Mouse (Mus musculus) right cerebral cortex, postnatal 4 days (tissue): ENCODE data around the gene Tgfbr2.
A peak's percentile ranks its signal among the peaks of the same experiment; 100 is the strongest.

Source experiments
- DNase-seq: peaks from one replicate; pipeline ENCODE4 v3.0.0-alpha.2; 2022

Tgfbr2 gene

DNA sequence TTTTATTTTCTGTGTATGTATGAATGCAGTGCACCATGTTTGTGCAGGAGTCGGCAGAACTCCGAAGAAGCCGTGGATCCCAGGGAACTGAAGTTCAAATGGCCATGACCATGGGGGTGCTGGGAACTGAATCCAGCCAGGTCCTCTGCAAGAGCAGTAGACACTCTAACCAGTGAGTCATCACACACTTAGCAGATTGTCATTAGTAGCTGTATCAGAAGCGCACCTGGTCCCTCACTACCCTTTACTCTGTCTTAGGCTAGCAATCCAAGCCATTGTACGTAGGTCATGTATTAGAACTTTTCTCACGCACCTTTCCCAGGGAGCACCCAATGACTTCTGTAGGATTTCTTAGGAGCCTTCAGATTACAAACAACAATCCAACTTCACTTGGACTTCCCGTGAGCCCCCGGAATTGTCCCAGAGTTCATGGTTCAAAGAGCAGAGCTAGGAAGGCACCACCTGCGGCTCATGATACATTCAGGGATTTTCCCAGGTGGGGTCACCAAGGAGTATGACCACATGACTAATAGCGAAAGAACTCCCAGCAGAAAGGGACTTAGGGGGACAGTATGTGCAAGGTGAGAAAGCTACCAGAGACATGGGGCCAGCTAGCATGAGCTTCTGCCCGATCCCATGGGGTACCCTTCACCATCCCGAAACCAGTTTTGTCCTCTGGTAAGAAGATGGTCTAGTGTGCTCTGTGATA lies 17.8 kb upstream of the Tgfbr2 start:
- no peak for DNase-seq

DNA sequence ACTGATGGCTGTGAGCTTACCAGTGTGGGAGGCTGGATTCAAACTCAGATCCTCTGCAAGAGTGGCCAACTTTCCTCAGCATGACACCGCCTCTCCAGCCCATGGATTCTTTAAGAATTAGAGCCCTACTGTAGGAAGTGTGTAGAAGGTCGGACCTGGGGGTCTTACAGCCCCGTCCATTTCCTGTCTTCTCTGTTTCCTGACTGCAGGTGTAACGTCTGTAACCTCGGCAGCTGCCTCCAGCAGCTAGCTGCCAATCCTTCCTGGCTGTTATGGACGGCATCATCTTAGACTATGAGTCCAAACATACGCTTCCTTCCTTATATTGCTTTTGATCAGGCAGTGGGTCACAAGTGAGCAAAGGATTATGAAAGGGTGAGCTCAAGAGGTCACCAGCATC lies 17.1 kb upstream of the Tgfbr2 start:
- no peak for DNase-seq

DNA sequence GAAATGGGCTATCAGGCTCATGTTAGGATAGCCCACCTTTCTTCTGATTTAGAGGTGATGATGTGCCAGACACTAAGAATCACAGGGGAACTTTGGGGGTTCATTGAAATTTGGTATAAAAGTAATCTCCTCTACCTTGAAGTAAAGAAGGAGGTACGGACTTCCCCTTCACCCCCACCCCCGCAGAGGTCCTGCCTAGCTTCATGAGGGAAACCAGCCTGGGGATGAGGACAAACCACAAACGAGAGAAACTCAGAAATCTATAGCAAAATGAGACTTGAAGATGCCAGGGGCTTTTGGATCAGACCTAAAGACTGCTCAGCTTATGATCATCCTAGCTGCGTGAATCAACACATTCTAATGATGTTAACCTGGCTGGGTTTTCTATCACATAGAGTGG lies 14.7 kb upstream of the Tgfbr2 start:
- no peak for DNase-seq

DNA sequence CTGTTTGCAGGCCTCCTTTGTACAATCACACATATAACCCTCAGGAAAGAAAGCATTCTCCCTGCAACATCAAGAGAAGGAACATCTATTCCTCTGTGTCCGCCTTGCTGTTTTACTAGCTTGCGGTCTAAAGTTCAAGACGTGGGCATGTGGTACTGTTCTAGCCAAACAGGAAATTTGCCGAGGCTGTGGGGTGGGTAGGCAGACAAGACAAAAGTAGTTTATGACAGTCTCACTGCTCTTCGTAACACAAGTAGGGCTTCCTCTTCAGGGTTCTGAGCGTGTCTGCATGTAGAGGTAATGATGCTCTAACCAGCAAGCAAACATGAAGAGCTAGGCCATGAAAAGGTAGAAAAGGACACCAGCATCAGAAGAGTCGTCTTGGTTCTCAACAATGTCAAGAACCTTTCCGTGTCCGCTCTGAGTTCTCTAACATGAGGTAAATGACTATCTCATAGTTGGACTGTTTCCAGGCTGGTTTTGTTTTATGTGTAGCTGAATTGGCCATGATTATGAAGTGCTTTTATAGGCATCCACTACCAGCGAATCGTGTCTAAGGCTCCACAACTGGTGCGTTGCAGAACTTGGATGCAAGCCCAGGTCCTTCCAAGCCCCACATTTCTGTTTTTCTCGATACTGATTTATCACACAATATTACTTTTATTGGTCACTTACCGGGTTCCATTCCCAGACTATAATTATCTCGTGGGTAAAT lies 13.9 kb upstream of the Tgfbr2 start:
- peak; percentile 15 for DNase-seq

DNA sequence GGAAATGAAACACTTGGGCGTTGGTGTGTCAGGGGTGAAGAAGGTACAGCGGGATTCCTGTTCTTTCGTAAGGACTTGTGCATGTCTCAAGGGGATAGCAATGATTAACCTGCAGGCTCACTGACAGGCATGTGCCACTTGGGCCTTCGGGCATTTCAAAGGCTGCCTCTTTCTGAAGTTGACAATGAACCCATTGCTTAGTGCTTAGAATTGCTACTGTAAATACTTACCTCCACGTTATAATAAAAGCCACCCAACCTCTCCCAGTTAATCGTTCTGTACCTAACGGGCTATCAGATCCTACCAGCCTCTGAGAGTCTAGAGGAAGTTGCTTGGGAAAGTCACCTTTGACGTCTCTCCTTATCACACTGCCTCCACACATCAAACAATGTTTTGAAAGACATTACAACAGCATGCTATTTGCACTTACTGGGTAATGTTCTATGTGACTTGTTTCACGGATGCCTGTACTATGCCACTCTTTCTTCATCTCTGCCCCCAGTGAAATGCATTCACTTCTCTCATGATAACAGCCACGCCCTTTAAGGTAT lies 12.1 kb upstream of the Tgfbr2 start:
- no peak for DNase-seq

DNA sequence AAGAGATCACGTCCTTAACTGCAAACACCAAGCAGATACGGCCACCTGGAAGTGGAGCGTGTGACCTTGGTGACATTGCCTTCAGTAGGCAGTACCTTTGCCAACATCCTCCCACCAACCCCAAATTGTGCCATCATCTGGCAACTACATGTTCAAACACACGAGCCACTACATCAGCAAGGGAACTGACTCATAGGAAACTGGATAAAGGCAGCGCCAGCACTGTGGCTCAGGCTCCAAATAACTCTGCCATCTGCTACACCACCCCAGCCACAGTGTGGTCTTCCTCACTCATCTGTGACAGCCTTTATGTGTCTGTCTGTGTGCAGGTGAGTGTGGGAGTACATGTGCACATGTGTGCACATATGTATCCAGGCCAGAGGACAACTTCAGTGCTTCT lies 9.7 kb upstream of the Tgfbr2 start:
- no peak for DNase-seq

DNA sequence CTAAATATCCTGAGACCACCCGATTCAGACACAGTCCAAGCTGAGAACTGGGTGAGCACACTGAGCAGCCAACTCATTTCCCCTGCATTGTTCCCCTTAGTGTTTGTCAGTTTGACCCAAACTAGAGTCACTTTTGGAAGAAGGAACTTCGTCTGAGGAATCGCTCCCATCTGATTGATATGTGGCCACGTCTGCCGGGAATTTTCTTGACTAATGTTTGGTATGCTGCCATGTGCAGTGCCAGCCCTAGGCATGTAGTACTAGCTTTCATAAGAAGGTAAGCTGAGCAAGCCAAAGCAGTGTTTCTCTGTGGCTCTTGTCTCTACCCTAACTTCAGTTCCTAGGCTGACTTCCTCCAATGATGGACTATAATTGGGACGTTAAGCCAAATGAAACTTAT lies 7.9 kb upstream of the Tgfbr2 start:
- no peak for DNase-seq

DNA sequence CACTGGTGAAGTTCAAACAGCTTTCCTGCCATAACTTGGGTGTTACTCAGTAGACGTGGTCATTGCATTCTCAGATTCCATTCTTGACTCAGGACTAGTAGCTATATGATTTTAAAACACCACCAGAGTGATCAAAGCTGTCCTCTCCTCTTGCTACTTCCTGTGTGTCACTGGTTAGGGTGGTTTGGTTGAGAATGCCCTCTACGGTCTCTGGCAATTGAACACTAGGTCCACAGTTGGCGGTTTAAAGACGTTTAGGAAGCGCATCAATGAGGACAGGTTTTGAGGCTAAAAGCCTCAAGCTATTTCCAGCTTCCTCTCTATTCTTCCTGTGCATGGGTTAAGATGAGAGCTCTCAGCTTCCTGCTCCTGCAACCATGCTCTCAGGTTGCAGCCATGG lies 6.4 kb upstream of the Tgfbr2 start:
- DNase-seq: no peak

DNA sequence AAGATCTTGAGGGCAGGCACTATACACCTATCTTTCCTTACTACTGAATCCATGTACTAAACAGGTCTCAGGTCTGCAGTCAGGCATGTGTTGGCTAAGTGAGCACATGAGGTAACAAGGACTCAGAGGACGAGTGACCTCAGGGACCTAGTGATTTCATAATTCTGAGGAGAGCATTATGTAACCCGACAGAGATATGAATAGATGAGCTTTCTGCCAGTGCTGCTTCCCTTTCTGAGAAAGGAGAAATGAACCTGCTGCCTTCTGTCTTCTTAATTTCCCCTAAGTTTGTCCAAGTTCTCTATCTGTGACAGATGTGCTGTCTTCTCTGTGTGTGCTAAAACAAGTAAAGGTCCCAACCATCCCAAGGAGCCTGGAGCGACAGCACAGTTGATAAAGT lies 3.0 kb upstream of the Tgfbr2 start:
- DNase-seq: no peak

DNA sequence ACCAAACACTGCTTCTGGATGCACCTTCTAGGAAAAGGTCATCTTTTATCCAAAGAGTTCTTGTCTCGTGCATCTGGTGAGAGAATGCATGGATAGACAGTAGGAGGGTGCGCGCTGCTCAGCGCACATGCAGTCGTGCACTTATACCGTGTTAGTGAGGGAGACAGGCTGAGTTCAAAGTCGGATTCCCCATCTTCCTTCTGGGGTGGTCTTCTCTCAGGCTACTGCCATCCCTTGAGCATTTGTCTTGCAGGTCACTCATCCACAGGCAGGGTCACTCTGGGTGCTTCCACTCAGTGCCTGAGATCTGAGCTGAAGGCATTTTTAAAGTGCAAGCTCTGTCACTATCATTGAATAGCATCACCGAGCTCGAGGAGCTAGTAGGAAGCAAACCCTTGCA lies 1.9 kb upstream of the Tgfbr2 start:
- DNase-seq: no peak

DNA sequence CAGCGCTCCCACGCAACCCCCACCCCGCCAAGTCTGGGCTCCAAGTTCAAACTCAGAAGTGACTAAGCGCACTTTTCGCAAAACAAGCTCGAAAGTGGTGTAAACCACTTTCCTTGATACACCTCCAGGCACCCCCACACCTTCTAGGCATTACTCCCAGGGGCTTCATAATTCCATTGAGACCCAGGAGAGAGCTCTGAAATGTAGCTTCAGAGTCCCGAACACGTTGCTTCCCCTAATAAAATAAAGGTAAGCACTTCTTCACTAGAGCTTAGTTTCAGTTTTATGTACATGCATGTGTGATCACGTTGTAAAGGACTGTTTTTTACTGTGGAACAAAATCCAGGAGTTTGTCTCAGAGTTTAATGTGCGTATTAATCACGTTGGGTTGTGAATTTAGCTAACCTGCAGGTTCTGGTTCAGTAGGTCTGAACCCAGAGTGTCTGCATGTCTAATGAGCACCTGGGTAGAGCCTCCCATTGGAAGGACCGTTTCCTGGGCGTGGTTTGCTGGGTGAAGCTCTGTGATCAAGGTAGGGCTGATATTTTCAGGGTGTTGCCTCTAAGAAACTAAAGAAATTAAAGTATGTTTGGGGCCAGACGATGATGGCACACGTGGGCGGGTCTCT lies 442 bp upstream of the Tgfbr2 start:
- no peak for DNase-seq

DNA sequence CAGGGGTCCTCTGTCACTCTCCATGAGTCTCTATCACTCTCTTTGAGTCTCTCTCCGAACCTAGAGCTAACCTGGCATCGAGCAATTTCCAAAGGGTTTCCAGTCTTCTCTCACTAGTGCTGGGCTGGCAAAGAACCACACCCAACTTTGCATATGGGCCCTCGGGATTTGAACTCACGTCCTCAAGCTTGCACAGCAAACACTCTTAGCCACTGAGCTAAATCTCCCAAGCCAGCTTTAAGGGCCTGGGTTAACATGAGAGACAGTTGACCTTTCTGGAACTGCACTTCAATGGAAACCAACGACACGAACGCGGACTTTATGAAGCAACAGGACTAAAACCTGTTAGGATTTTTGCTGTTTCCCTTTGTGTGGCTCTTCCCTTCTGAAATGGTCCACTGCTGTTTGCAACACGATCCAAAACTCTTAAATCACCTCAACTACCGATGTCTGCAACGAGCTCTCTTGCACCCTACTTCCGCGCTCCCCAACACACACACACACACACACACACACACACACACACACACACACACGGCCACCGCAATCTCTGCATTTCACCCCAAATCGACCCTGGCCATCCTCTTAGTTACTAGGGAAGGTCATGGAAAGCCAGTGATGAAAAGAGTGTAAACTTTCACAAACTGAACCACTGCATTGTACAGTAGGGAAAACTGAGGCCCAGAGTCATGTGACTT lies 1.5 kb downstream of the Tgfbr2 start:
- DNase-seq: no peak

DNA sequence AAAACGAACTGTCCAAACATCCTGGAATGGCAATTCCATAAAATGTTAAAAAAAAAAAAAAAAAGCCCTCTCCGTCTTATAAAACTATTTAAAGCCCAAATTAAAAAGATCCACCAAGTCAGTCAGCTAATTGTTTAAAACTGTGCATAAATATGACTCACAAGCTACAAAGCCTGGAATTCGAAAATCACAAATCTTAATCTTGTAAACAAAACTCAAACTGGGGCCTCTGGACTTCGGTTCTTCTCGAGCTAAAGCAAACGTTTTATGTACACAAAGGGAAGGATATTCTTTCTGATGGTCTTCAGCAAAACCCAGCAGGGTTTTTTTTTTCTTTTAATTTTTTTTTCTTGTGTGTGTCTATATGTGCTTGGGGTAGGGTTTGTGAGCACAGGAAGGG lies 2.1 kb downstream of the Tgfbr2 start:
- DNase-seq: no peak

DNA sequence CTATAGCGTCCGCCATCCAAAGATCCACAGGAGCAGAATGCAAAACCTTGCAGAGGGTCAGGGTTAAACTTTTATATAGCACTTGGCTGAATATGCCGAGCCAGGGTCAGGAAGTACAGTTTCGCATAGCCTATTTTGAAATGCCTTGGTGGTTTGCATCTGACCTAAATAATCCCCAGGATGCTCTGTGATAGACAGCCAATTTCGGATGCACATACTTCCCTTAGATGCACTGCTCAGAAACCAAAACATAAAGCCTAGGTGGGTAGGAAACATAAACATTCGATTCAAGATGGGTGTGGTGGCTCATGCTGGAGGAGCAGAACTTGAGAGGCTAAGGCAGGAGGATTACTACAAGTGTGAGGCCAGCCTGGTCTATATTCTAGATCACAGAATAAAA lies 6.1 kb downstream of the Tgfbr2 start:
- no peak for DNase-seq

DNA sequence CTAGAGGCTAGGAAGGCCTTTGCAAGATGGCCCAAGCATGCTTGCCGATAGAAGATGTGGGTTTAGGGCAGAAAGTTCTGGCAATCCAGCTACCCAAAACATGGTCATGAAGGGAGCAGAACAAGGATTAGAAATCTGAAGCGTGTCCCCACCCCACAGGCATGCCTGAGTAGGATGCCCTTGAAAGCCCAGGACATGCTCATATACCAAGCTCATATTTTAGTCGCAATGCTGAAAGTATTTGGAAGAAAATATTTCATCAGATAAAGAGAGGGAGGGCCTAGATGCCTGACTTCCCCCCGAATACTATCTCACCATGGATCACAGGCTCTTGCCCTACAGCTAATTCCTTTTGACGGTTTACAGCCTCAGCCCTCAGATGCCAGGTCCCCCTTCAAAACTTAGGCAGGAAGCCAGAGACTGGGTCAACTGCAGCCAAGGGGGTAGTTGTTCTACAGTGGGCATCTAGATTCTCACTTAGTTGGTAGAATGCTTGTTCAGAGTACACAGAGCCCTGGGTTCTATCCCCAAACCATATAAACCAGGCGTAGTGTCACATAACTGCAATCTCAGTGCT lies 7.8 kb downstream of the Tgfbr2 start:
- DNase-seq: no peak

DNA sequence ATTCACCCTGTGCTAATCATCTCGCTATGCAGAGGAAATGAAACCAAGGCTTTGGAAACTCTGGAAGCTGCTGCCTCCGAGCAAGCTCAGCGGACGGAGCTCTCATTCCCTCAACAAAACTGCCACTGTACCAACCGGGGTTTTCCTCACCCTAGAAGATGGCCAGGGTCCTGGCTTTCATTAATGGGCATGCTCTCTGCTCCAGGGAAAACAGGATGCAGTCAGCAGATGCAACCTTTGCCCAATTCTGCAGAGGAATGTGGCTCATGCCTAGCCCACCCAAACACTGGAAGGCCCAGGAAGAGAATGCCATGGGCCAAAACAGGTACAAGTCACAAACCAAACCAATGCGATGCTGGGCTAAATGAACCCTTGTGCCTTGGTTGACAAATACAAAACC lies 8.8 kb downstream of the Tgfbr2 start:
- no peak for DNase-seq

DNA sequence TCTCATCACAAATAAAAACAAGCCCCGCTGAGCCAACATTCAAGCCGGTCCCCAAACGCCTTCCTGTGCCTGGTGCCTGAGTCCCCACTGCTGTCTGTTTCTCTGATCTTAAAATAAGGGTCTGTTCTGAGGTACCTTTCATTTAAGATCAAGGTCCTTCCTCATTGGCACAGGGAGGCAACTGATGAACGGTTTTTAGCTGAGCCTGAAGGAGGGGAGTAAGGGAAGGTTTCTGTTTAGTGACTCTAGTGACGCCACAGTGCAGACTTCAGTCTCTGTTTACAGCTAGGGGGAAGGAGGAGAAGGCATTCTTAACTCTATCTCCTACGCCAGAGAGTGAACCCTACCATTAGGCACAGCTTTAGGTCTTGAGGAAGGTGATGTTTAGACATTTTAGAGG lies 11.3 kb downstream of the Tgfbr2 start:
- no peak for DNase-seq

DNA sequence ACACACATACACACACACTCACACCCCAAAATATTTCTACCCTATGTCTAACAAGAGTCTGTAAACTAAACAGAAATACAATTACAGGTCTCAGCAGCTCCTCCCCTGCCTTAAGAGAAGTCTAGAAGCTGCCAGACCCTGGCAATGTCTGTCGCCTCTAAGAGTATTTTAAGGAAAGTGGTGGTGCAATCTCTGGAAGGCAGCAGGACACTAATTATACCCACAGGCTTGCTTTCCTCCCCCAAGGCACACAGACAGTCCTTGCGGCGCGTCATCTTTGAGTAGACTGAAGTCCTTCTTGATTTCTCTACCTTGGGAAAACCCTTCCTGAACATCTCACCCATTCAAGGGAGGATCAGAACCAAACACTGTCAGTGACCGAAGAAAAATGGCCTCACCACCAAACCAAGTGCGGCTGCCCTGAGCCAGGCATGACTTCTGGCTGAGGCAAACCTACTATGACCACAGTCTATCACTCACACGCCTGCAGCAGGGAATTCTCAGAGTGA lies 12.2 kb downstream of the Tgfbr2 start:
- no peak for DNase-seq

DNA sequence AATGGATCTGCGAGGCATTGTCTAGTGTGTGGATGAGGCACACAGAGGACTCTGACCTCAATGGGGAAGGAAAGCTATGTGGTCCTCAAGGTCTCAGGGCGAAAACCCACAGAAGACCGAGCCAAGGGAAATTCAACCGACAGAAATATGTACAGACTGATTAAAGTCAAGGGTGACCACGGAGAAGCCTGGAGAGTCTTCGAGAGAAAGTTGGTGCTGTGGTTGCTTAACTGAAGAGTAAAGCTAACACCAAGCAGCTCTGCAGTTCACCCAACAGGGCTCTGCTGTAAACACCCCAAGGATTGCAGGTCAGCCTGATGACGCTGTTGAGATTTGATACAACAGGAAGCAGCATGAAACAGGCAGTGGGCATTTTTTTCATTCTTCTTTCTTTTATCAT lies 14.3 kb downstream of the Tgfbr2 start:
- no peak for DNase-seq

DNA sequence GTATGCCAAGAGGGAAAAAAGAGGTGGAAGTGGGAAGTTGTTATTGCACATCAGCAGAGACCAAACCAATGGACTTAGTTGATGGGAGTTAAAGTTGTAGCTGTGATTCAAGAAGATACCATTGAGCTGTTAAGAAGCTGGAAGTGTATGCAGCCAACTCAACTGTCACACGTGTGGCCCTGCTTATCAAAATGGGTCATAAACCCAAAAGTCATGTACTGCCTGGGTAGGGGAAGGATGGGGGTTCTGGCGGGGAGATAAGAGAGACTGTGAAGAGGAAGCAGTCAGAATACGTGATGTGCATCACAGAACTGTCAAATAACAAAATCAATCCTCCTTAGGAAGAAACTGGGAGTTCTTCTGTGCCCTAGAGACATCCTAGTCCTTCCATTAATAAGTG lies 15.1 kb downstream of the Tgfbr2 start:
- DNase-seq: no peak

DNA sequence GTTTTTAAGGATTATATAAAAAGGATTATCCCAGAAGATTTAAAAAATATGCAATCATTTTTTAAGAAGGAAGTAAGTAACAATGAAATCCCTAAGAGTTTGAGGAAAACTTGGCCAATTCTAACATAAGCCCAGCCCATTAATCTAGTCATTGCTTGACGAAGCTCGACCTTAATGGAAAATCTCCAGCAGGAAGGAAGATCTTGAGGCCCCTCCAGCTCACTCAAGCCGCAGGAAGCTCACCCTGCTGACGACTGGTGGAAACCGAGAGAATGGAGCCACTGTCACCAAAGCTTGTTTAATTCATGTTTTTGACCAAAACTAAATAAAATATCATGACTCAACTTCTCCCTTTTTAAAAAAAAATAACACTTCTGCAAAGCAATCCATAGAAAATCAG lies 18.7 kb downstream of the Tgfbr2 start:
- DNase-seq: no peak

DNA sequence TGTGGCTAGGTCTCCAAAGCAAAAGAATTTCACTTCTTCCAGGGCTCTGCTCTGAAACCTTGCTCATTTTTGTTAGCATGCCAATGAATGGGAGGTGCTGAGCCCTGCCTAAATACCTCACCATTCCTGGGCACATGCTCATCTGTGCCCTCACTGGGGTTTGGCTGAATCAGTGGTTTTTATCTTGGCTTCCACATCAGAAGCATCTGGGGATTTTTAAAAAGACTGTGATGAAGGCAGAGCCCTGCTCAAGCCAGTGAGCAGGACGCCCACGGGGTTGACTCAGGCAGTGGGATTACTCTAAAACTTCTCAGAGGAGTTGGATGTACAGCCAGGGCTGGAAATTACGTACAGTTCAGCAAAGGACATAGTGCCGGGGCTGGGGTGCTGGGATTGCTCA lies 22.3 kb downstream of the Tgfbr2 start:
- no peak for DNase-seq
